Mouse (Mus musculus) limb, embryonic 10.5 days (tissue): ENCODE measurements around the gene Bst1. TPM values are rescaled to one million over a fixed set of nuclear protein-coding genes. Genes with fewer than 3 reads are reported as not detected.
A peak's percentile ranks its signal among the peaks of the same experiment; 100 is the strongest.

Experiments
- DNase-seq: peaks from one replicate; pipeline ENCODE4 v3.0.0-alpha.2; 2017; ENCODE audit warnings: low spot score
- H3K27ac ChIP-seq: fragments of 300-500 bp; sonication (generic); 2 replicates; pipeline ENCODE4 v1.5.1; 2016; ENCODE audit warnings: mild to moderate bottlenecking
- H3K27me3 ChIP-seq: fragments of 300-500 bp; sonication (generic); 2 replicates; pipeline ENCODE4 v1.6.1; 2016; ENCODE audit warnings: low read depth, mild to moderate bottlenecking; ENCODE audit not compliant: poor library complexity, severe bottlenecking
- H3K36me3 ChIP-seq: fragments of 300-500 bp; sonication (generic); 2 replicates; pipeline ENCODE4 v1.6.1; 2016; ENCODE audit warnings: mild to moderate bottlenecking, moderate library complexity
- H3K4me1 ChIP-seq: fragments of 300-500 bp; sonication (generic); 2 replicates; pipeline ENCODE4 v1.6.1; 2016
- H3K4me3 ChIP-seq: fragments of 300-500 bp; sonication (generic); 2 replicates; pipeline ENCODE4 v1.5.1; 2016; ENCODE audit warnings: mild to moderate bottlenecking, moderate library complexity
- H3K9me3 ChIP-seq: fragments of 300-500 bp; sonication (generic); replicated peaks from 2 replicates; pipeline ENCODE4 v1.6.1; 2016; ENCODE audit warnings: mild to moderate bottlenecking
- WGBS: fragments of 180-500 bp; shearing (Covaris S2); methylation state at CpG from one replicate; pipeline ENCODE4 v1.1.7; 2016; 5-methylcytosine and 5-hydroxymethylcytosine counted together
- polyA plus RNA-seq: library from polyadenylated mRNA; unstranded; fragments of >200 nt; fragmentation: Nextera tagmentation; extraction: Ambion mirVana; gene quantifications from 2 replicates; pipeline ENCODE4 v1.2.1, GENCODE M21; 2016

The Bst1 gene
- polyA plus RNA-seq = 0.05 and 0.21 TPM in 2 replicates

DNA sequence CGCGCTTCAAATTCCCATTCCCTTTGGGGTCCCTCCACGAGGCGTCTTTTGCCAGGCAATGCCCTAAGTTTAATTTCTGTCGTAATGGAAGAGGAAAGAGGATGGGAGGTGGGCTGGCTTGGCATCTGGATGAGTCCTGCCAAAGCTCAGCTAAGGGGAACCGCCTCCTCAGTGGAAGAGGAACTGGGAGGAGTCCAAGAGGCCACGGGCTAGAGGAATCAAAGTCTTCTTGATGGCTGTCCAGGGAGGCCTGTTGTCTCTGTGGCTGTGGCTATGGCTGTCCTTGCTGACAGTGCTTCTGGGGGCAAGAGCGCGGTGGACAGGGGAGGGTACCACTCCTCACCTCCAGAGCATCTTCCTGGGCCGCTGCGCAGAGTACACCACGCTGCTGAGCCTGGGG lies at the start of gene Bst1:
Gene Bst1, plus strand, starts transcription at position 191 of the 400 bp plus-strand sequence.
- H3K27me3 ChIP-seq = no peaks in the 10 kb centered on the region

GRCm38 (mm10) chr5:43770618-43771354 lies 47.9 kb upstream of the Bst1 start:
- Histone ChIP-seq H3K4me3 (no peak overlapping the region), H3K4me1 (no peaks in the 10 kb centered on the region), H3K9me3 (no peaks in the 10 kb centered on the region), H3K27ac (no peak overlapping the region), H3K36me3 (peaks cover 68% of the 10 kb centered on the region), H3K27me3 (no peaks in the 10 kb centered on the region)
- no peak for DNase-seq
- whole genome bisulfite sequencing = 93% methylated on average over 3 of the region's 3 CpGs

More for the DNA sequence above, at the start of gene Bst1:
- Histone ChIP-seq H3K36me3 (no peaks in the 10 kb centered on the region), H3K4me3 (no peak within 1 kb of the TSS), H3K27ac (0 out of 2 replicates have a peak within 1 kb of the TSS, but pooled peaks have one; percentile 2), H3K4me1 (peaks cover 14% of the 10 kb centered on the region), H3K9me3 (no peaks in the 10 kb centered on the region)
- no peak for DNase-seq
- WGBS = 43% methylated on average over 12 of the region's 12 CpGs

- Histone ChIP-seq H3K9me3 (no peaks in the 10 kb centered on the region), H3K4me1 (no peaks in the 10 kb centered on the region), H3K4me3 (no peak overlapping the region), H3K27ac (no peak overlapping the region), H3K36me3 (peaks cover 60% of the 10 kb centered on the region), H3K27me3 (no peaks in the 10 kb centered on the region)
- DNase-seq = no peak
- 92% methylated on average over 3 of the region's 3 CpGs for WGBS
These were observed 47.1 kb upstream of the Bst1 start for GRCm38 (mm10) chr5:43771555-43771954.

- DNase-seq = no peak
- peaks cover 6% of the 10 kb centered on the region for H3K4me1 ChIP-seq
- no peaks in the 10 kb centered on the region for H3K27me3 ChIP-seq
- no peak overlapping the region for H3K4me3 ChIP-seq
- no peak overlapping the region for H3K27ac ChIP-seq
- no peaks in the 10 kb centered on the region for H3K9me3 ChIP-seq
- H3K36me3 ChIP-seq = peaks cover 24% of the 10 kb centered on the region
These were observed 42.3 kb upstream of the Bst1 start for GRCm38 (mm10) chr5:43776407-43776806.

DNA sequence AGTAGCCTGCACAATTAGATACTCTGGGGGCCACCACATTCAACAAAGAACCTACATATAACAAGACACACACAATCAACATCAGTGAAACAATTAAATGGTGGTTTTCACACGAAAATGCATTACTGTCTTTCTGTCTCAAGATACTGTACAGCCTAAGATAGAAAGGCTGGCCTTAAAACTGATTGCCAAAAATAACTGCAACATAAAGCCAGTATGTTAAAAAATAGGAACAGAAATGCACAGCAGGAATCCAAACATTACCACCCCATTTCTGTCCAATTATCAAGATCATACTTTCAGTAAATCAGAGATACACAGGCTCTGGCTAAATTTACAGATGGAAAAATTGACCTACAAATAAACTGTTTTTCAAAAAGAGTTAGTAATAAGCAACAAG lies 41.7 kb upstream of the Bst1 start:
- H3K9me3 ChIP-seq = no peaks in the 10 kb centered on the region
- no peak overlapping the region for H3K4me3 ChIP-seq
- no peaks in the 10 kb centered on the region for H3K27me3 ChIP-seq
- peaks cover 6% of the 10 kb centered on the region for H3K4me1 ChIP-seq
- 77% methylated on average over 1 of the region's 1 CpGs for WGBS
- no peak overlapping the region for H3K27ac ChIP-seq
- peaks cover 19% of the 10 kb centered on the region for H3K36me3 ChIP-seq
- no peak for DNase-seq

GRCm38 (mm10) chr5:43778583-43778982 lies 40.1 kb upstream of the Bst1 start:
- H3K27ac ChIP-seq = no peak overlapping the region
- no peak for DNase-seq
- H3K4me1 ChIP-seq = peaks cover 12% of the 10 kb centered on the region
- 94% methylated on average over 3 of the region's 3 CpGs for WGBS
- H3K4me3 ChIP-seq = no peak overlapping the region
- H3K36me3 ChIP-seq = peaks cover 6% of the 10 kb centered on the region
- H3K9me3 ChIP-seq = no peaks in the 10 kb centered on the region
- no peaks in the 10 kb centered on the region for H3K27me3 ChIP-seq

DNA sequence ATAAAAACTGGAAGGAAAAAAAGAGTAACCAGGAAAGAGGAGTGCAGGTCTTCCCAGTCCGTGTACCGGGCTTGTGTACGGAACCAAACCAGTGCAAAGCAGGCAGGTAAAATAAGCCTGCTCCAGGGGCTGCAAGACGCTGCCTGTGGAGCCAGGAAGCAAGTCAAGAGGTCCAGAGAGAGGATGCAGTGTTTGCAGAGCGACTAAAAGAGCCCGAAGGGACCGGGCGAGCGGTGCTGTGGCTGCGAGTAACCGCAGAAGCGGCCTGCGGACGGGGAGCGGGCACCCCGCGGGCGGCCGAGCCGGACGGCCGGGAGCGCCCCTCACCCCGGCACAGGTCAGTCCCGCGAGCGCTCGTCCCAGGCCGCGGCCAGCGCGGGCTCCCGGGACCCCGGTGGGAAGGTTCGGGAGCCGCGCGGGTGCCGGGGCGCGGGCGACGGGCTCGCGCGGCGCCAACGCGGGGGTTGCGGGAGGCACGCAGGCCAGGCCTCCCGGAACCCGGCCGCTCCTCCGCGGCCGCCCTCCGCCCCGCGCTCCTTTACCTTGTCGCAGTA lies 37.2 kb upstream of the Bst1 start:
- 4% methylated on average over 43 of the region's 61 CpGs for WGBS
- peak; percentile 72 for DNase-seq
- H3K27ac ChIP-seq = peak overlapping the region; percentile 99
- H3K36me3 ChIP-seq = peaks cover 6% of the 10 kb centered on the region
- H3K9me3 ChIP-seq = no peaks in the 10 kb centered on the region
- peak overlapping the region; percentile 89 for H3K4me3 ChIP-seq
- no peaks in the 10 kb centered on the region for H3K27me3 ChIP-seq
- H3K4me1 ChIP-seq = peaks cover 12% of the 10 kb centered on the region

- 3% methylated on average over 81 of the region's 82 CpGs for WGBS
- peaks cover 12% of the 10 kb centered on the region for H3K4me1 ChIP-seq
- H3K9me3 ChIP-seq = no peaks in the 10 kb centered on the region
These were observed 36.4 kb upstream of the Bst1 start for GRCm38 (mm10) chr5:43781977-43782930.

GRCm38 (mm10) chr5:43783996-43784395 lies 34.7 kb upstream of the Bst1 start:
- WGBS = 87% methylated on average over 2 of the region's 2 CpGs
- H3K4me1 ChIP-seq = peaks cover 12% of the 10 kb centered on the region

More at GRCm38 (mm10) chr5:43781977-43782930, 36.4 kb upstream of the Bst1 start:
- H3K4me3 ChIP-seq = peak overlapping the region; percentile 89
- peak; percentile 87 for DNase-seq
- no peaks in the 10 kb centered on the region for H3K27me3 ChIP-seq
- H3K36me3 ChIP-seq = peaks cover 6% of the 10 kb centered on the region
- peak overlapping the region; percentile 99 for H3K27ac ChIP-seq

GRCm38 (mm10) chr5:43786607-43787006 lies 32.1 kb upstream of the Bst1 start:
- no peak overlapping the region for H3K27ac ChIP-seq
- no peak for DNase-seq
- no peaks in the 10 kb centered on the region for H3K36me3 ChIP-seq
- no peaks in the 10 kb centered on the region for H3K27me3 ChIP-seq
- peaks cover 6% of the 10 kb centered on the region for H3K4me1 ChIP-seq
- 91% methylated on average over 4 of the region's 4 CpGs for WGBS
- no peak overlapping the region for H3K4me3 ChIP-seq
- H3K9me3 ChIP-seq = no peaks in the 10 kb centered on the region

More at GRCm38 (mm10) chr5:43783996-43784395, 34.7 kb upstream of the Bst1 start:
- Histone ChIP-seq H3K9me3 (no peaks in the 10 kb centered on the region), H3K27ac (no peak overlapping the region), H3K36me3 (peaks cover 4% of the 10 kb centered on the region; the same call in 1 of the 2 replicates), H3K4me3 (no peak overlapping the region), H3K27me3 (no peaks in the 10 kb centered on the region)
- DNase-seq = no peak

GRCm38 (mm10) chr5:43787976-43788752 lies 30.5 kb upstream of the Bst1 start:
- H3K27ac ChIP-seq = no peak overlapping the region
- H3K4me1 ChIP-seq = no peaks in the 10 kb centered on the region
- no peak overlapping the region for H3K4me3 ChIP-seq
- H3K9me3 ChIP-seq = no peaks in the 10 kb centered on the region
- no peak for DNase-seq
- WGBS = 87% methylated on average over 9 of the region's 9 CpGs
- H3K27me3 ChIP-seq = no peaks in the 10 kb centered on the region
- H3K36me3 ChIP-seq = no peaks in the 10 kb centered on the region

DNA sequence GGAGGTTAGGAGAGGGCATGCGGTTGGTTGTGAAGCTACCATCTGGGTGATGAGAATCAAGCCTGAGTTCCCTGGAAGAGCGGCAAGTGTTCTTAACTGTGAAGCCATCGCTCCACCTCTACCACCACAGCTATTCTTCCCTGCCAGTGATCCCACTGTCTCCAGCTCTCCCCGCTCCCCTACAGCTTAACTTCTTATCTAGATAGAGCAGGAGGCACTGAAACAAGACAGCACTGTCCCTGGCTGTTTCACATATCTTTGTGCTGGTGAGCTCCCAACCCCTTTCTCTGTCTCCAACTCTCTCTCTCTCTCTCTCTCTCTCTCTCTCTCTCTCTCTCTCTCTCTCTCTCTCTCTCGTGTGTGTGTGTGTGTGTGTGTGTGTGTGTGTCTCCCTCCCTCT lies 26.3 kb upstream of the Bst1 start:
- no peaks in the 10 kb centered on the region for H3K27me3 ChIP-seq
- H3K4me3 ChIP-seq = no peak overlapping the region
- DNase-seq = no peak
- H3K4me1 ChIP-seq = no peaks in the 10 kb centered on the region
- no peak overlapping the region for H3K27ac ChIP-seq
- H3K9me3 ChIP-seq = no peaks in the 10 kb centered on the region
- WGBS = 81% methylated on average over 4 of the region's 5 CpGs
- no peaks in the 10 kb centered on the region for H3K36me3 ChIP-seq
